Mouse (Mus musculus) heart, embryonic 12.5 days (tissue): ENCODE results near the gene Atp8b3. TPM values are rescaled to one million over a fixed set of nuclear protein-coding genes. Genes with fewer than 3 reads are reported as not detected.

Experiments used
- ATAC-seq: fragments of 200-750 bp; cut with Nextera tagmentation; 2 replicates; pipeline ENCODE4 v1.8.0; 2017; ENCODE audit warnings: moderate TSS enrichment, moderate library complexity; ENCODE audit not compliant: insufficient number of reproducible peaks, low FRiP score
- H3K27ac ChIP-seq: fragments of 300-500 bp; sonication (generic); 2 replicates; pipeline ENCODE4 v1.5.1; 2016; ENCODE audit warnings: mild to moderate bottlenecking, moderate library complexity; ENCODE audit not compliant: poor library complexity, severe bottlenecking
- H3K27me3 ChIP-seq: fragments of 300-500 bp; sonication (generic); replicated peaks from 2 replicates; pipeline ENCODE4 v1.6.1; 2016; ENCODE audit warnings: mild to moderate bottlenecking, moderate library complexity
- H3K36me3 ChIP-seq: fragments of 300-500 bp; sonication (generic); 2 replicates; pipeline ENCODE4 v1.6.1; 2016; ENCODE audit warnings: mild to moderate bottlenecking, moderate library complexity
- H3K4me1 ChIP-seq: fragments of 300-500 bp; sonication (generic); replicated peaks from 2 replicates; pipeline ENCODE4 v1.6.1; 2016; ENCODE audit warnings: mild to moderate bottlenecking
- H3K4me2 ChIP-seq: fragments of 300-500 bp; sonication (generic); 2 replicates; pipeline ENCODE4 v1.6.1; 2016; ENCODE audit warnings: mild to moderate bottlenecking, moderate library complexity
- H3K4me3 ChIP-seq: fragments of 300-500 bp; sonication (generic); 2 replicates; pipeline ENCODE4 v1.5.1; 2016; ENCODE audit warnings: mild to moderate bottlenecking
- H3K9ac ChIP-seq: fragments of 300-500 bp; sonication (generic); 2 replicates; pipeline ENCODE4 v1.6.1; 2016; ENCODE audit warnings: mild to moderate bottlenecking, moderate library complexity
- H3K9me3 ChIP-seq: fragments of 300-500 bp; sonication (generic); replicated peaks from 2 replicates; pipeline ENCODE4 v1.6.1; 2016; ENCODE audit warnings: mild to moderate bottlenecking, moderate library complexity
- WGBS: fragments of 180-500 bp; shearing (Covaris S2); methylation state at CpG from one replicate; pipeline ENCODE4 v1.1.7; 2016; 5-methylcytosine and 5-hydroxymethylcytosine counted together
- polyA plus RNA-seq: library from polyadenylated mRNA; unstranded; fragments of >200 nt; fragmentation: Nextera tagmentation; extraction: Ambion mirVana; gene quantifications from 2 replicates; pipeline ENCODE4 v1.2.1, GENCODE M21; 2016

Gene Atp8b3
- polyA plus RNA-seq, 1 experiment from 2014 or later: 0.05 TPM

- H3K9ac ChIP-seq: no peak overlapping the region
Measured at GRCm38 (mm10) chr10:80566375-80567092, 27.6 kb upstream of the Atp8b3 start.

GRCm38 (mm10) chr10:80561116-80561944 is 22.4 kb upstream of the Atp8b3 start, which contains the start of gene Rexo1:
Rexo1 (minus strand) TSS chr10:80561560.
- H3K4me3 ChIP-seq: peak within 1 kb of the TSS; percentile 94
- H3K27ac ChIP-seq: peak within 1 kb of the TSS; percentile 84
- peak within 1 kb of the TSS; percentile 96 for H3K9ac ChIP-seq
- under 1% methylated on average over 72 of the region's 72 CpGs for WGBS
- H3K9me3 ChIP-seq: no peaks in the 10 kb centered on the region
- H3K36me3 ChIP-seq: no peaks in the 10 kb centered on the region
- H3K4me1 ChIP-seq: peaks cover 44% of the 10 kb centered on the region
- no peaks in the 10 kb centered on the region for H3K27me3 ChIP-seq
- peak; percentile 81 for ATAC-seq
- peak within 1 kb of the TSS; percentile 92 for H3K4me2 ChIP-seq

More at GRCm38 (mm10) chr10:80566375-80567092, 27.6 kb upstream of the Atp8b3 start:
- no peak overlapping the region for H3K4me3 ChIP-seq
- H3K9me3 ChIP-seq: no peaks in the 10 kb centered on the region
- peaks cover 37% of the 10 kb centered on the region for H3K4me1 ChIP-seq
- no peaks in the 10 kb centered on the region for H3K27me3 ChIP-seq
- WGBS: 32% methylated on average over 17 of the region's 17 CpGs
- H3K4me2 ChIP-seq: no peak overlapping the region
- peaks cover 17% of the 10 kb centered on the region for H3K36me3 ChIP-seq
- H3K27ac ChIP-seq: no peak overlapping the region
- no peak for ATAC-seq

- peak overlapping the region; percentile 94 for H3K4me3 ChIP-seq
- no peaks in the 10 kb centered on the region for H3K27me3 ChIP-seq
- peak overlapping the region; percentile 92 for H3K4me2 ChIP-seq
- 2% methylated on average over 13 of the region's 13 CpGs for WGBS
- no peak for ATAC-seq
- peaks cover 44% of the 10 kb centered on the region for H3K4me1 ChIP-seq
- no peak overlapping the region for H3K27ac ChIP-seq
- peak overlapping the region; percentile 96 for H3K9ac ChIP-seq
- no peaks in the 10 kb centered on the region for H3K9me3 ChIP-seq
- H3K36me3 ChIP-seq: no peaks in the 10 kb centered on the region
Measured at GRCm38 (mm10) chr10:80560621-80561020, 21.7 kb upstream of the Atp8b3 start.

GRCm38 (mm10) chr10:80559431-80559830 is 20.5 kb upstream of the Atp8b3 start:
- no peak overlapping the region for H3K4me3 ChIP-seq
- H3K4me2 ChIP-seq: 0 out of 2 replicates have a peak overlapping the region, but pooled peaks have one; percentile 1
- H3K27me3 ChIP-seq: no peaks in the 10 kb centered on the region
- H3K9ac ChIP-seq: no peak overlapping the region
- H3K36me3 ChIP-seq: no peaks in the 10 kb centered on the region
- peaks cover 50% of the 10 kb centered on the region for H3K4me1 ChIP-seq
- no peaks in the 10 kb centered on the region for H3K9me3 ChIP-seq
- no peak overlapping the region for H3K27ac ChIP-seq
- 93% methylated on average over 7 of the region's 7 CpGs for WGBS
- ATAC-seq: no peak

- no peak overlapping the region for H3K27ac ChIP-seq
- no peaks in the 10 kb centered on the region for H3K36me3 ChIP-seq
- no peak overlapping the region; the same call in 1 of the 2 replicates for H3K4me2 ChIP-seq
- WGBS: 33% methylated on average over 5 of the region's 5 CpGs
- H3K27me3 ChIP-seq: no peaks in the 10 kb centered on the region
- peaks cover 68% of the 10 kb centered on the region for H3K4me1 ChIP-seq
- H3K9me3 ChIP-seq: no peaks in the 10 kb centered on the region
- no peak for ATAC-seq
- peak overlapping the region; percentile 28 for H3K9ac ChIP-seq
- H3K4me3 ChIP-seq: no peak overlapping the region
Measured at GRCm38 (mm10) chr10:80557346-80557965, 18.5 kb upstream of the Atp8b3 start.

GRCm38 (mm10) chr10:80553997-80554396 is 15.1 kb upstream of the Atp8b3 start:
- Histone ChIP-seq H3K27ac (peak overlapping the region; percentile 50; the same call in 1 of the 2 replicates), H3K9me3 (no peaks in the 10 kb centered on the region), H3K36me3 (peaks cover 20% of the 10 kb centered on the region), H3K9ac (peak overlapping the region; percentile 12; the same call in 1 of the 2 replicates), H3K4me3 (no peak overlapping the region), H3K4me2 (peak overlapping the region; percentile 39), H3K27me3 (no peaks in the 10 kb centered on the region), H3K4me1 (peaks cover 48% of the 10 kb centered on the region)
- no peak; the same call in 1 of the 2 replicates for ATAC-seq
- WGBS: 53% methylated on average over 6 of the region's 6 CpGs

- Histone ChIP-seq H3K4me1 (peaks cover 49% of the 10 kb centered on the region), H3K27ac (peak overlapping the region; percentile 50), H3K9ac (0 out of 2 replicates have a peak overlapping the region, but pooled peaks have one; percentile 12)
Measured at GRCm38 (mm10) chr10:80553575-80553974, 14.7 kb upstream of the Atp8b3 start.

GRCm38 (mm10) chr10:80552364-80552763 is 13.4 kb upstream of the Atp8b3 start:
- no peak overlapping the region for H3K27ac ChIP-seq
- no peak overlapping the region for H3K9ac ChIP-seq
- peaks cover 41% of the 10 kb centered on the region for H3K4me1 ChIP-seq
- H3K4me2 ChIP-seq: no peak overlapping the region
- no peak for ATAC-seq
- H3K9me3 ChIP-seq: no peaks in the 10 kb centered on the region
- H3K4me3 ChIP-seq: no peak overlapping the region
- 67% methylated on average over 9 of the region's 9 CpGs for WGBS
- peaks cover 36% of the 10 kb centered on the region for H3K36me3 ChIP-seq
- H3K27me3 ChIP-seq: no peaks in the 10 kb centered on the region

More at GRCm38 (mm10) chr10:80553575-80553974, 14.7 kb upstream of the Atp8b3 start:
- WGBS: 37% methylated on average over 8 of the region's 8 CpGs
- Histone ChIP-seq H3K4me3 (no peak overlapping the region), H3K9me3 (no peaks in the 10 kb centered on the region), H3K27me3 (no peaks in the 10 kb centered on the region), H3K4me2 (peak overlapping the region; percentile 39), H3K36me3 (peaks cover 24% of the 10 kb centered on the region)
- ATAC-seq: peak; percentile 30; the same call in 1 of the 2 replicates

- H3K36me3 ChIP-seq: peaks cover 67% of the 10 kb centered on the region
- no peaks in the 10 kb centered on the region for H3K27me3 ChIP-seq
- no peak overlapping the region for H3K9ac ChIP-seq
- 87% methylated on average over 21 of the region's 21 CpGs for WGBS
- H3K4me2 ChIP-seq: no peak overlapping the region
- no peak for ATAC-seq
- H3K27ac ChIP-seq: no peak overlapping the region
- no peaks in the 10 kb centered on the region for H3K9me3 ChIP-seq
- peaks cover 27% of the 10 kb centered on the region for H3K4me1 ChIP-seq
- no peak overlapping the region for H3K4me3 ChIP-seq
Measured at GRCm38 (mm10) chr10:80549279-80549678, 10.4 kb upstream of the Atp8b3 start.

GRCm38 (mm10) chr10:80548428-80549006 is 9.6 kb upstream of the Atp8b3 start:
- no peaks in the 10 kb centered on the region for H3K9me3 ChIP-seq
- H3K36me3 ChIP-seq: peaks cover 74% of the 10 kb centered on the region
- H3K4me3 ChIP-seq: no peak overlapping the region
- peak; percentile 56; the same call in 1 of the 2 replicates for ATAC-seq
- H3K4me2 ChIP-seq: no peak overlapping the region
- no peaks in the 10 kb centered on the region for H3K27me3 ChIP-seq
- H3K9ac ChIP-seq: no peak overlapping the region
- H3K27ac ChIP-seq: no peak overlapping the region
- peaks cover 19% of the 10 kb centered on the region for H3K4me1 ChIP-seq
- 70% methylated on average over 10 of the region's 10 CpGs for WGBS
